Mouse (Mus musculus) neural tube, embryonic 13.5 days (tissue): Measurements from ENCODE around the gene Col1a1. TPM values are rescaled to one million over a fixed set of nuclear protein-coding genes. Genes with fewer than 3 reads are reported as not detected.

Experiments used
- ATAC-seq: fragments of 200-750 bp; cut with Nextera tagmentation; 2 replicates; pipeline ENCODE4 v1.8.0; 2017; ENCODE audit warnings: low read depth, mild to moderate bottlenecking, moderate TSS enrichment, moderate library complexity
- H3K27ac ChIP-seq: fragments of 300-500 bp; sonication (generic); replicated peaks from 2 replicates; pipeline ENCODE4 v1.5.1; 2015; ENCODE audit warnings: moderate library complexity, mild to moderate bottlenecking, inconsistent platforms
- H3K27me3 ChIP-seq: fragments of 300-500 bp; sonication (generic); 2 replicates; pipeline ENCODE4 v1.6.1; 2015; ENCODE audit warnings: mild to moderate bottlenecking, inconsistent platforms
- H3K36me3 ChIP-seq: fragments of 300-500 bp; sonication (generic); 2 replicates; pipeline ENCODE4 v1.6.1; 2015; ENCODE audit warnings: mild to moderate bottlenecking, inconsistent platforms
- H3K4me1 ChIP-seq: fragments of 300-500 bp; sonication (generic); replicated peaks from 2 replicates; pipeline ENCODE4 v1.6.1; 2015; ENCODE audit warnings: inconsistent platforms
- H3K4me2 ChIP-seq: fragments of 300-500 bp; sonication (generic); 2 replicates; pipeline ENCODE4 v1.6.1; 2015; ENCODE audit warnings: inconsistent platforms, mild to moderate bottlenecking, moderate library complexity
- H3K4me3 ChIP-seq: fragments of 300-500 bp; sonication (generic); 2 replicates; pipeline ENCODE4 v1.5.1; 2015; ENCODE audit warnings: mild to moderate bottlenecking, inconsistent platforms
- H3K9ac ChIP-seq: fragments of 300-500 bp; sonication (generic); 2 replicates; pipeline ENCODE4 v1.6.1; 2015; ENCODE audit warnings: moderate library complexity, mild to moderate bottlenecking, inconsistent platforms
- H3K9me3 ChIP-seq: fragments of 300-500 bp; sonication (generic); 2 replicates; pipeline ENCODE4 v1.6.1; 2016; ENCODE audit warnings: inconsistent platforms
- WGBS: fragments of 180-500 bp; shearing (Covaris S2); methylation state at CpG from one replicate; pipeline ENCODE4 v1.1.7; 2015; 5-methylcytosine and 5-hydroxymethylcytosine counted together
- polyA plus RNA-seq: library from polyadenylated mRNA; unstranded; fragments of >200 nt; fragmentation: Nextera tagmentation; extraction: Ambion mirVana; gene quantifications from 2 replicates; pipeline ENCODE4 v1.2.1, GENCODE M21; 2015

Col1a1 gene
- polyA plus RNA-seq, 1 experiment from 2014 or later, result 187 TPM

- Histone ChIP-seq H3K9me3 (no peaks in the 10 kb centered on the region), H3K36me3 (no peaks in the 10 kb centered on the region), H3K4me1 (peaks cover 39% of the 10 kb centered on the region), H3K27me3 (no peaks in the 10 kb centered on the region), H3K27ac (no peak overlapping the region), H3K4me3 (no peak overlapping the region), H3K9ac (no peak overlapping the region), H3K4me2 (no peak overlapping the region)
- 58% methylated on average over 1 of the region's 1 CpGs for WGBS
- no peak for ATAC-seq
These were observed 49.1 kb downstream of the Col1a1 start for GRCm38 (mm10) chr11:94985140-94985539.

GRCm38 (mm10) chr11:94985822-94986221, 49.8 kb downstream of the Col1a1 start:
- ATAC-seq, result no peak
- 70% methylated on average over 5 of the region's 5 CpGs for WGBS
- Histone ChIP-seq H3K27ac (no peak overlapping the region), H3K4me3 (no peak overlapping the region), H3K4me2 (no peak overlapping the region), H3K27me3 (no peaks in the 10 kb centered on the region), H3K36me3 (no peaks in the 10 kb centered on the region), H3K4me1 (peaks cover 45% of the 10 kb centered on the region), H3K9ac (no peak overlapping the region), H3K9me3 (no peaks in the 10 kb centered on the region)

- WGBS, result 65% methylated on average over 2 of the region's 2 CpGs
- no peaks in the 10 kb centered on the region for H3K9me3 ChIP-seq
- H3K27me3 ChIP-seq, result no peaks in the 10 kb centered on the region
- peaks cover 45% of the 10 kb centered on the region for H3K4me1 ChIP-seq
- H3K27ac ChIP-seq, result no peak overlapping the region
- no peak overlapping the region for H3K9ac ChIP-seq
- no peaks in the 10 kb centered on the region for H3K36me3 ChIP-seq
- no peak overlapping the region for H3K4me2 ChIP-seq
- ATAC-seq, result no peak
- H3K4me3 ChIP-seq, result no peak overlapping the region
These were observed 50.4 kb downstream of the Col1a1 start for GRCm38 (mm10) chr11:94986435-94986834.

GRCm38 (mm10) chr11:94987341-94987740, 51.3 kb downstream of the Col1a1 start:
- Histone ChIP-seq H3K4me1 (peaks cover 49% of the 10 kb centered on the region), H3K9me3 (no peaks in the 10 kb centered on the region), H3K9ac (no peak overlapping the region), H3K4me2 (no peak overlapping the region), H3K4me3 (no peak overlapping the region), H3K27ac (no peak overlapping the region), H3K27me3 (no peaks in the 10 kb centered on the region), H3K36me3 (no peaks in the 10 kb centered on the region)
- 61% methylated on average over 6 of the region's 6 CpGs for WGBS
- no peak for ATAC-seq

- ATAC-seq, result no peak
- Histone ChIP-seq H3K4me1 (peaks cover 54% of the 10 kb centered on the region), H3K4me3 (no peak overlapping the region), H3K36me3 (no peaks in the 10 kb centered on the region), H3K27ac (no peak overlapping the region), H3K9ac (0 out of 2 replicates have a peak overlapping the region, but pooled peaks have one; percentile 4), H3K9me3 (no peaks in the 10 kb centered on the region), H3K4me2 (no peak overlapping the region), H3K27me3 (no peaks in the 10 kb centered on the region)
- 86% methylated on average over 8 of the region's 8 CpGs for WGBS
These were observed 51.8 kb downstream of the Col1a1 start for GRCm38 (mm10) chr11:94987851-94988250.

GRCm38 (mm10) chr11:94988780-94989561, 52.9 kb downstream of the Col1a1 start:
- peak; percentile 0; the same call in 1 of the 2 replicates for ATAC-seq
- Histone ChIP-seq H3K27ac (peak overlapping the region; percentile 97), H3K9me3 (no peaks in the 10 kb centered on the region), H3K27me3 (no peaks in the 10 kb centered on the region), H3K4me1 (peaks cover 65% of the 10 kb centered on the region), H3K4me2 (peak overlapping the region; percentile 99), H3K9ac (peak overlapping the region; percentile 99), H3K4me3 (peak overlapping the region; percentile 97), H3K36me3 (no peaks in the 10 kb centered on the region)
- WGBS, result 23% methylated on average over 10 of the region's 10 CpGs

GRCm38 (mm10) chr11:94989562-94990017, 53.6 kb downstream of the Col1a1 start:
- peak overlapping the region; percentile 99 for H3K9ac ChIP-seq
- H3K27ac ChIP-seq, result peak overlapping the region; percentile 97
- peak overlapping the region; percentile 99 for H3K4me2 ChIP-seq
- H3K4me1 ChIP-seq, result peaks cover 71% of the 10 kb centered on the region
- peak; percentile 64 for ATAC-seq
- H3K4me3 ChIP-seq, result peak overlapping the region; percentile 97
- no peaks in the 10 kb centered on the region for H3K27me3 ChIP-seq
- H3K9me3 ChIP-seq, result no peaks in the 10 kb centered on the region
- WGBS, result under 1% methylated on average over 12 of the region's 12 CpGs
- no peaks in the 10 kb centered on the region for H3K36me3 ChIP-seq

GRCm38 (mm10) chr11:94990102-94990748, 54.2 kb downstream of the Col1a1 start:
- H3K4me1 ChIP-seq, result peaks cover 75% of the 10 kb centered on the region
- ATAC-seq, result no peak
- no peaks in the 10 kb centered on the region for H3K9me3 ChIP-seq
- H3K27ac ChIP-seq, result peak overlapping the region; percentile 97
- no peaks in the 10 kb centered on the region for H3K27me3 ChIP-seq
- peak overlapping the region; percentile 97 for H3K4me3 ChIP-seq
- 49% methylated on average over 6 of the region's 6 CpGs for WGBS
- no peaks in the 10 kb centered on the region for H3K36me3 ChIP-seq
- H3K9ac ChIP-seq, result peak overlapping the region; percentile 99
- H3K4me2 ChIP-seq, result peak overlapping the region; percentile 99

- WGBS, result under 1% methylated on average over 64 of the region's 69 CpGs
- H3K4me1 ChIP-seq, result peaks cover 79% of the 10 kb centered on the region
These were observed 54.9 kb downstream of the Col1a1 start, which contains the start of gene Ppp1r9b for GRCm38 (mm10) chr11:94990749-94991577. Gene Ppp1r9b, plus strand, starts transcription at chr11:94991035.

GRCm38 (mm10) chr11:94991641-94992479, 55.8 kb downstream of the Col1a1 start:
- Histone ChIP-seq H3K9ac (peak overlapping the region; percentile 99), H3K4me3 (peak overlapping the region; percentile 97), H3K4me2 (peak overlapping the region; percentile 99), H3K4me1 (peaks cover 85% of the 10 kb centered on the region), H3K27me3 (no peaks in the 10 kb centered on the region), H3K9me3 (no peaks in the 10 kb centered on the region), H3K27ac (peak overlapping the region; percentile 97), H3K36me3 (peaks cover 11% of the 10 kb centered on the region)
- no peak for ATAC-seq
- WGBS, result under 1% methylated on average over 99 of the region's 99 CpGs

More at GRCm38 (mm10) chr11:94990749-94991577, 54.9 kb downstream of the Col1a1 start, which contains the start of gene Ppp1r9b:
- peak; percentile 72 for ATAC-seq
- H3K9me3 ChIP-seq, result no peaks in the 10 kb centered on the region
- H3K27ac ChIP-seq, result peak within 1 kb of the TSS; percentile 97
- H3K27me3 ChIP-seq, result no peaks in the 10 kb centered on the region
- H3K9ac ChIP-seq, result peak within 1 kb of the TSS; percentile 99
- H3K4me3 ChIP-seq, result peak within 1 kb of the TSS; percentile 97
- H3K36me3 ChIP-seq, result peaks cover 2% of the 10 kb centered on the region; the same call in 1 of the 2 replicates
- H3K4me2 ChIP-seq, result peak within 1 kb of the TSS; percentile 99

GRCm38 (mm10) chr11:94992480-94992753, 56.4 kb downstream of the Col1a1 start:
- Histone ChIP-seq H3K4me2 (peak overlapping the region; percentile 99), H3K4me1 (peaks cover 85% of the 10 kb centered on the region), H3K36me3 (peaks cover 16% of the 10 kb centered on the region), H3K9me3 (no peaks in the 10 kb centered on the region), H3K27me3 (no peaks in the 10 kb centered on the region), H3K9ac (peak overlapping the region; percentile 99), H3K4me3 (peak overlapping the region; percentile 97), H3K27ac (peak overlapping the region; percentile 97)
- 0% methylated on average over 20 of the region's 20 CpGs for WGBS
- ATAC-seq, result no peak
